In genomic region chr15:77933770-77934169, GRCm38 (mm10) we compare ENCODE assay signal across 8 mouse cellular contexts. TPM values are rescaled to one million over a fixed set of nuclear protein-coding genes. Genes with fewer than 3 reads are reported as not detected.
DNase-seq lines count a peak whose midpoint lies in the region; ATAC-seq and TF ChIP-seq lines count a peak whose summit lies in the region.

No protein-coding gene starts in this region.

- TF ChIP-seq POLR2A in brain, embryonic 14.5 days (IDR thresholded peaks at IDR 0.05; ENCODE audit: borderline replicate concordance, extremely low read depth, insufficient read depth, insufficient read length, poor library complexity, severe bottlenecking), result no peak
- peak; percentile 57 for TF ChIP-seq POLR2A in myocyte (IDR thresholded peaks at IDR 0.05; ENCODE audit: insufficient read length, low read depth)

- H3ac ChIP-seq in C2C12 (ENCODE audit: control insufficient read depth, insufficient read length, low read depth) (no peak overlapping the region), myocyte (ENCODE audit: control insufficient read depth, insufficient read length) (no peak overlapping the region)

- no peaks in the 10 kb centered on the region for H3K27me3 ChIP-seq in C2C12 (ENCODE audit: control insufficient read depth, insufficient read depth, insufficient read length)
- H3K27me3 ChIP-seq in heart, embryonic 14.5 days (ENCODE audit: control insufficient read depth, insufficient read depth, low read length), result peaks cover 11% of the 10 kb centered on the region; the same call in 1 of the 2 replicates
- no peaks in the 10 kb centered on the region for H3K27me3 ChIP-seq in liver, embryonic 11.5 days (replicated peaks; ENCODE audit: control insufficient read depth, insufficient read depth, low read length)
- H3K27me3 ChIP-seq in myocyte (ENCODE audit: control insufficient read depth, insufficient read depth, insufficient read length), result no peaks in the 10 kb centered on the region

- peak overlapping the region; percentile 41; the same call in 1 of the 2 replicates for H3K4me2 ChIP-seq in heart, embryonic 14.5 days (ENCODE audit: low read length)
- H3K4me2 ChIP-seq in liver, embryonic 11.5 days, result peak overlapping the region; percentile 15; the same call in 1 of the 2 replicates
- peak overlapping the region; percentile 62 for H3K4me2 ChIP-seq in myocyte (ENCODE audit: low read depth)

- under 1% methylated on average over 14 of the region's 14 CpGs for WGBS in heart, embryonic 14.5 days
- WGBS in liver, embryonic 11.5 days, result 2% methylated on average over 14 of the region's 14 CpGs

- H3K36me3 ChIP-seq in C2C12 (ENCODE audit: control insufficient read depth, insufficient read depth), result no peaks in the 10 kb centered on the region
- no peaks in the 10 kb centered on the region for H3K36me3 ChIP-seq in heart, embryonic 14.5 days (ENCODE audit: control insufficient read depth, insufficient read depth, low read length)
- no peaks in the 10 kb centered on the region for H3K36me3 ChIP-seq in liver, embryonic 11.5 days (ENCODE audit: control insufficient read depth, insufficient read depth, low read length)
- H3K36me3 ChIP-seq in myocyte (ENCODE audit: control insufficient read depth, insufficient read depth), result no peaks in the 10 kb centered on the region

- DNase-seq in brain, embryonic 14.5 days (ENCODE audit: low read depth), result peak; percentile 94
- DNase-seq in fibroblast of lung, adult 2 months (ENCODE audit: low read depth), result peak; percentile 92
- DNase-seq in kidney, postnatal 10 days, result peak; percentile 99
- peak; percentile 87 for DNase-seq in liver, embryonic 11.5 days (ENCODE audit: low spot score)
- DNase-seq in spleen, postnatal 4 days (ENCODE audit: low spot score in 2 of 2), result peak; percentile 97 to 100

- H3K79me3 ChIP-seq in C2C12 (ENCODE audit: low read depth), result no peaks in the 10 kb centered on the region

- H3K4me1 ChIP-seq in heart, embryonic 14.5 days (ENCODE audit: control insufficient read depth in 2 of 2, insufficient read depth in 2 of 2, low read length in 2 of 2), result peaks cover 2 to 12% of the 10 kb centered on the region in 2 experiments; a peak in 2 of 4 replicates
- peaks cover 22% of the 10 kb centered on the region for H3K4me1 ChIP-seq in liver, embryonic 11.5 days (replicated peaks; ENCODE audit: control insufficient read depth, insufficient read depth, low read length)

- peak; percentile 99 for TF ChIP-seq CTCF in C2C12 (IDR thresholded peaks at IDR 0.05; ENCODE audit: control insufficient read depth, insufficient read depth, insufficient read length)
- TF ChIP-seq CTCF in brain, embryonic 14.5 days (IDR thresholded peaks at IDR 0.05; ENCODE audit: borderline replicate concordance, extremely low read depth, insufficient read depth, insufficient read length), result peak; percentile 99

- H3K9ac ChIP-seq in heart, embryonic 14.5 days (ENCODE audit: low read length), result no peak overlapping the region
- no peak overlapping the region for H3K9ac ChIP-seq in liver, embryonic 11.5 days (ENCODE audit: low read depth, low read length)

- H3K4me3 ChIP-seq in C2C12 (ENCODE audit: insufficient read depth, poor library complexity, severe bottlenecking) (no peak overlapping the region), myocyte (no peak overlapping the region)
- H3K4me3 ChIP-seq in heart, embryonic 14.5 days (ENCODE audit: control insufficient read depth in 1 of 2, insufficient read depth in 1 of 2, low read depth in 1 of 2, low read length in 2 of 2), result no peak overlapping the region
- no peak overlapping the region for H3K4me3 ChIP-seq in liver, embryonic 11.5 days (ENCODE audit: low read depth, low read length)

- H3K9me3 ChIP-seq in heart, embryonic 14.5 days (ENCODE audit: control insufficient read depth, low read length), result no peaks in the 10 kb centered on the region
- no peaks in the 10 kb centered on the region for H3K9me3 ChIP-seq in liver, embryonic 11.5 days (ENCODE audit: control insufficient read depth, low read length)

- H3K27ac ChIP-seq in heart, embryonic 14.5 days (replicated peaks in 1 of 2; ENCODE audit: control insufficient read depth in 1 of 2, insufficient read depth in 1 of 2, low read depth in 2 of 2, low read length in 2 of 2), result no peak overlapping the region
- no peak overlapping the region for H3K27ac ChIP-seq in liver, embryonic 11.5 days (ENCODE audit: low read depth, low read length)

- H3K79me2 ChIP-seq in C2C12 (ENCODE audit: control insufficient read depth, insufficient read depth) (peaks cover 8% of the 10 kb centered on the region), myocyte (ENCODE audit: control insufficient read depth, insufficient read depth) (no peaks in the 10 kb centered on the region)

- ATAC-seq in heart, embryonic 14.5 days (ENCODE audit: insufficient number of reproducible peaks, insufficient read depth, low FRiP score, low read depth), result no peak
- ATAC-seq in liver, embryonic 11.5 days (replicated peaks; ENCODE audit: low FRiP score), result 0 out of 2 replicates have a peak, but pooled peaks have one; percentile 21

TF ChIP-seq in C2C12, 6 proteins besides CTCF, POLR2A, EP300 and RAD21:
- no peak for TF ChIP-seq MYOG (IDR thresholded peaks at IDR 0.05; ENCODE audit: control insufficient read depth, extremely low read depth, insufficient read length)
- peak; percentile 94 for TF ChIP-seq MAX (IDR thresholded peaks at IDR 0.05)
TF ChIP-seq in C2C12: peak in this region for 1.

TF ChIP-seq in myocyte, 11 proteins besides CTCF, POLR2A, EP300 and RAD21:
- no peak for TF ChIP-seq TCF12 (IDR thresholded peaks at IDR 0.05; ENCODE audit: insufficient read depth, poor library complexity, severe bottlenecking)
- TF ChIP-seq CEBPB (IDR thresholded peaks at IDR 0.05; ENCODE audit: insufficient read depth, poor library complexity, severe bottlenecking), result no peak
- TF ChIP-seq E2F4 (IDR thresholded peaks at IDR 0.05; ENCODE audit: insufficient read depth), result no peak
- peak in 1 of 3 experiments; percentile 57 for TF ChIP-seq MYOD1 (IDR thresholded peaks at IDR 0.05; ENCODE audit: control insufficient read depth in 1 of 3, insufficient read length in 2 of 3, low read depth in 2 of 3)
- TF ChIP-seq MYOG (IDR thresholded peaks at IDR 0.05; ENCODE audit: control insufficient read depth in 1 of 3, insufficient read depth in 1 of 3, insufficient read length in 2 of 3, low read depth in 2 of 3), result peak in 1 of 3 experiments; percentile 59
- peak; percentile 46 for TF ChIP-seq REST (IDR thresholded peaks at IDR 0.05; ENCODE audit: insufficient read depth, insufficient read length)
- TF ChIP-seq MAX (IDR thresholded peaks at IDR 0.05; ENCODE audit: low read depth), result no peak
- TF ChIP-seq USF1 (IDR thresholded peaks at IDR 0.05; ENCODE audit: low read depth), result no peak
- TF ChIP-seq POLR2AphosphoS2 (IDR thresholded peaks at IDR 0.05; ENCODE audit: insufficient read length, low read depth), result peak; percentile 71
- peak; percentile 76 for TF ChIP-seq SRF (IDR thresholded peaks at IDR 0.05; ENCODE audit: control insufficient read depth, insufficient read length, low read depth)
- peak; percentile 13 for TF ChIP-seq TCF3 (IDR thresholded peaks at IDR 0.05; ENCODE audit: insufficient read length, low read depth)

RNA-seq across cellular contexts. Expression of gene Txn2, which starts 5.0 kb away (rescaled TPM):
- polyA plus RNA-seq in C2C12 (2012; fragmentation: generic; extraction: Trizol), result 371 TPM
- 163 and 168 TPM in 2 replicates for polyA plus RNA-seq in brain, embryonic 14.5 days (2012; rRNA removed)
- polyA plus RNA-seq in heart, embryonic 14.5 days (2014; fragmentation: Nextera tagmentation; extraction: Ambion mirVana), result 304 and 310 TPM in 2 replicates
- polyA plus RNA-seq in liver, embryonic 11.5 days (2014; fragmentation: Nextera tagmentation; extraction: Ambion mirVana), result 377 and 390 TPM in 2 replicates
- polyA plus RNA-seq in myocyte (2012; fragmentation: generic; extraction: Trizol), result 383 TPM

RNA-seq across cellular contexts. Expression of gene Foxred2, which starts 22.8 kb away (rescaled TPM):
- 7.3 TPM for polyA plus RNA-seq in C2C12 (2012; fragmentation: generic; extraction: Trizol)
- polyA plus RNA-seq in brain, embryonic 14.5 days (2012; rRNA removed), result 18.0 and 23.7 TPM in 2 replicates
- 0.55 TPM in 2 replicates for polyA plus RNA-seq in heart, embryonic 14.5 days (2014; fragmentation: Nextera tagmentation; extraction: Ambion mirVana)
- 3.3 and 3.6 TPM in 2 replicates for polyA plus RNA-seq in liver, embryonic 11.5 days (2014; fragmentation: Nextera tagmentation; extraction: Ambion mirVana)
- polyA plus RNA-seq in myocyte (2012; fragmentation: generic; extraction: Trizol), result 4.8 TPM

RNA-seq across cellular contexts. Expression of gene Eif3d, which starts 36.8 kb away (rescaled TPM):
- polyA plus RNA-seq in C2C12 (2012; fragmentation: generic; extraction: Trizol) (428 TPM), myocyte (2012; fragmentation: generic; extraction: Trizol) (461 TPM)
- 202 and 208 TPM in 2 replicates for polyA plus RNA-seq in brain, embryonic 14.5 days (2012; rRNA removed)
- 121 and 135 TPM in 2 replicates for polyA plus RNA-seq in heart, embryonic 14.5 days (2014; fragmentation: Nextera tagmentation; extraction: Ambion mirVana)
- polyA plus RNA-seq in liver, embryonic 11.5 days (2014; fragmentation: Nextera tagmentation; extraction: Ambion mirVana), result 327 and 368 TPM in 2 replicates
